Mouse (Mus musculus): ENCODE results near the gene Smg5. TPM values are rescaled to one million over a fixed set of nuclear protein-coding genes. Genes with fewer than 3 reads are reported as not detected.

Gene Smg5
- total and polyA plus RNA-seq, 3 experiments: 53.9 to 78.5 (median 59.3) TPM

- H3K9me3 ChIP-seq (replicated peaks): no peaks in the 10 kb centered on the region
- TF ChIP-seq TAL1 (conservative IDR thresholded peaks at IDR 0.05; ENCODE audit: low read depth, low read length) (no peak), GATA1 (IDR thresholded peaks at IDR 0.05; ENCODE audit: borderline replicate concordance, low read length) (no peak), GATA2 (IDR thresholded peaks at IDR 0.05; ENCODE audit: borderline replicate concordance, low read depth, low read length) (no peak), POLR2AphosphoS5 (IDR thresholded peaks at IDR 0.05; ENCODE audit: insufficient replicate concordance, low read depth, low read length) (peak; percentile 29; the same call in 1 of the 2 replicates), CTCF (IDR thresholded peaks at IDR 0.05; ENCODE audit: low read depth, low read length) (no peak)
- ATAC-seq (ENCODE audit: extremely low read depth, insufficient number of reproducible peaks, low FRiP score, poor library complexity, severe bottlenecking) (peak; percentile 88), DNase-seq (ENCODE audit: low spot score) (peak; percentile 89)
- H3K36me3 ChIP-seq (replicated peaks): peaks cover 53% of the 10 kb centered on the region
- H3K27me3 ChIP-seq (ENCODE audit: insufficient read depth, low read length): no peaks in the 10 kb centered on the region
- H3K4me3 ChIP-seq (ENCODE audit: low read depth, low read length): peak within 1 kb of the TSS; percentile 74
- peaks cover 30% of the 10 kb centered on the region for H3K4me1 ChIP-seq (ENCODE audit: insufficient read depth, low read depth, low read length)
Observed at GRCm38 (mm10) chr3:88296561-88297318, 39.3 kb upstream of the Smg5 start, which contains the start of the genes Tsacc and Cct3. Gene Tsacc (minus strand): TSS chr3:88296999. Gene Cct3 (plus strand): TSS chr3:88297116.

- DNase-seq (ENCODE audit: low spot score) (peak; percentile 11), ATAC-seq (ENCODE audit: extremely low read depth, insufficient number of reproducible peaks, low FRiP score, poor library complexity, severe bottlenecking) (no peak)
- H3K27me3 ChIP-seq (ENCODE audit: insufficient read depth, low read length): no peaks in the 10 kb centered on the region
- no peak for TF ChIP-seq POLR2AphosphoS5 (IDR thresholded peaks at IDR 0.05; ENCODE audit: insufficient replicate concordance, low read depth, low read length)
- no peak for TF ChIP-seq GATA2 (IDR thresholded peaks at IDR 0.05; ENCODE audit: borderline replicate concordance, low read depth, low read length)
- no peak for TF ChIP-seq TAL1 (conservative IDR thresholded peaks at IDR 0.05; ENCODE audit: low read depth, low read length)
- TF ChIP-seq GATA1 (IDR thresholded peaks at IDR 0.05; ENCODE audit: borderline replicate concordance, low read length): no peak
- no peak for TF ChIP-seq CTCF (IDR thresholded peaks at IDR 0.05; ENCODE audit: low read depth, low read length)
- peak overlapping the region; percentile 74 for H3K4me3 ChIP-seq (ENCODE audit: low read depth, low read length)
- H3K9me3 ChIP-seq (replicated peaks): no peaks in the 10 kb centered on the region
- peaks cover 32% of the 10 kb centered on the region for H3K4me1 ChIP-seq (ENCODE audit: insufficient read depth, low read depth, low read length)
- peaks cover 58% of the 10 kb centered on the region for H3K36me3 ChIP-seq (replicated peaks)
Observed at GRCm38 (mm10) chr3:88297321-88297851, 38.7 kb upstream of the Smg5 start.

GRCm38 (mm10) chr3:88299172-88299571 lies 36.9 kb upstream of the Smg5 start:
- no peak for DNase-seq (ENCODE audit: low spot score)
- Histone ChIP-seq H3K4me3 (ENCODE audit: low read depth, low read length) (no peak overlapping the region), H3K9me3 (replicated peaks) (no peaks in the 10 kb centered on the region), H3K4me1 (ENCODE audit: insufficient read depth, low read depth, low read length) (peaks cover 33% of the 10 kb centered on the region), H3K36me3 (replicated peaks) (peaks cover 65% of the 10 kb centered on the region), H3K27me3 (ENCODE audit: insufficient read depth, low read length) (no peaks in the 10 kb centered on the region)
- TF ChIP-seq TAL1 (conservative IDR thresholded peaks at IDR 0.05; ENCODE audit: low read depth, low read length) (peak; percentile 45), POLR2AphosphoS5 (IDR thresholded peaks at IDR 0.05; ENCODE audit: insufficient replicate concordance, low read depth, low read length) (no peak)
- no peak for ATAC-seq (ENCODE audit: extremely low read depth, insufficient number of reproducible peaks, low FRiP score, poor library complexity, severe bottlenecking)

GRCm38 (mm10) chr3:88324951-88325405 lies 11.1 kb upstream of the Smg5 start, which contains the start of gene Glmp:
Gene Glmp (plus strand): TSS chr3:88325023.
- ATAC-seq (ENCODE audit: extremely low read depth, insufficient number of reproducible peaks, low FRiP score, poor library complexity, severe bottlenecking) (peak; percentile 72), DNase-seq (ENCODE audit: low spot score) (peak; percentile 78)
- TF ChIP-seq GATA2 (IDR thresholded peaks at IDR 0.05; ENCODE audit: borderline replicate concordance, low read depth, low read length) (no peak), CTCF (IDR thresholded peaks at IDR 0.05; ENCODE audit: low read depth, low read length) (no peak), TAL1 (conservative IDR thresholded peaks at IDR 0.05; ENCODE audit: low read depth, low read length) (no peak), POLR2AphosphoS5 (IDR thresholded peaks at IDR 0.05; ENCODE audit: insufficient replicate concordance, low read depth, low read length) (no peak), GATA1 (IDR thresholded peaks at IDR 0.05; ENCODE audit: borderline replicate concordance, low read length) (no peak)
- H3K36me3 ChIP-seq (replicated peaks): peaks cover 85% of the 10 kb centered on the region
- peak within 1 kb of the TSS; percentile 71 for H3K4me3 ChIP-seq (ENCODE audit: low read depth, low read length)
- peaks cover 32% of the 10 kb centered on the region for H3K4me1 ChIP-seq (ENCODE audit: insufficient read depth, low read depth, low read length)
- H3K9me3 ChIP-seq (replicated peaks): no peaks in the 10 kb centered on the region
- H3K27me3 ChIP-seq (ENCODE audit: insufficient read depth, low read length): no peaks in the 10 kb centered on the region

- no peak for DNase-seq (ENCODE audit: low spot score)
- no peak for ATAC-seq (ENCODE audit: extremely low read depth, insufficient number of reproducible peaks, low FRiP score, poor library complexity, severe bottlenecking)
- no peak for TF ChIP-seq POLR2AphosphoS5 (IDR thresholded peaks at IDR 0.05; ENCODE audit: insufficient replicate concordance, low read depth, low read length)
- no peak for TF ChIP-seq GATA1 (IDR thresholded peaks at IDR 0.05; ENCODE audit: borderline replicate concordance, low read length)
- TF ChIP-seq CTCF (IDR thresholded peaks at IDR 0.05; ENCODE audit: low read depth, low read length): no peak
- no peak for TF ChIP-seq TAL1 (conservative IDR thresholded peaks at IDR 0.05; ENCODE audit: low read depth, low read length)
- no peak for TF ChIP-seq GATA2 (IDR thresholded peaks at IDR 0.05; ENCODE audit: borderline replicate concordance, low read depth, low read length)
- H3K36me3 ChIP-seq (replicated peaks): peaks cover 72% of the 10 kb centered on the region
- no peaks in the 10 kb centered on the region for H3K9me3 ChIP-seq (replicated peaks)
- no peaks in the 10 kb centered on the region for H3K27me3 ChIP-seq (ENCODE audit: insufficient read depth, low read length)
- H3K4me1 ChIP-seq (ENCODE audit: insufficient read depth, low read depth, low read length): peaks cover 41% of the 10 kb centered on the region
- no peak overlapping the region for H3K4me3 ChIP-seq (ENCODE audit: low read depth, low read length)
Observed at GRCm38 (mm10) chr3:88328956-88329355, 7.1 kb upstream of the Smg5 start.

GRCm38 (mm10) chr3:88331282-88331681 lies 4.8 kb upstream of the Smg5 start:
- TF ChIP-seq CTCF (IDR thresholded peaks at IDR 0.05; ENCODE audit: low read depth, low read length) (peak; percentile 38), TAL1 (conservative IDR thresholded peaks at IDR 0.05; ENCODE audit: low read depth, low read length) (no peak)
- ATAC-seq (ENCODE audit: extremely low read depth, insufficient number of reproducible peaks, low FRiP score, poor library complexity, severe bottlenecking) (no peak), DNase-seq (ENCODE audit: low spot score) (peak; percentile 62)

More at GRCm38 (mm10) chr3:88331282-88331681, 4.8 kb upstream of the Smg5 start:
- Histone ChIP-seq H3K4me3 (ENCODE audit: low read depth, low read length) (no peak overlapping the region), H3K27me3 (ENCODE audit: insufficient read depth, low read length) (no peaks in the 10 kb centered on the region), H3K36me3 (replicated peaks) (peaks cover 68% of the 10 kb centered on the region), H3K9me3 (replicated peaks) (no peaks in the 10 kb centered on the region), H3K4me1 (ENCODE audit: insufficient read depth, low read depth, low read length) (peaks cover 37% of the 10 kb centered on the region)
